Mouse (Mus musculus): ENCODE data around the gene Urgcp. TPM values are rescaled to one million over a fixed set of nuclear protein-coding genes. Genes with fewer than 3 reads are reported as not detected.
A peak's percentile ranks its signal among the peaks of the same experiment; 100 is the strongest.

The Urgcp gene
- polyA plus RNA-seq, 1 experiment from 2014 or later, result 18.2 TPM

GRCm38 (mm10) chr11:5715630-5716105 lies 46.5 kb downstream of the Urgcp start, which contains the start of gene Mrps24:
Gene Mrps24 (minus strand): TSS chr11:5715680.
- H3K4me1 ChIP-seq (replicated peaks; ENCODE audit: control insufficient read depth, insufficient read depth, low read length), result no peaks in the 10 kb centered on the region
- 82% methylated on average over 14 of the region's 14 CpGs for WGBS
- peaks cover 54% of the 10 kb centered on the region for H3K36me3 ChIP-seq (ENCODE audit: control insufficient read depth, insufficient read depth, low read length)
- no peak for DNase-seq (ENCODE audit: low spot score)
- no peaks in the 10 kb centered on the region for H3K27me3 ChIP-seq (replicated peaks; ENCODE audit: control insufficient read depth, insufficient read depth, low read length)
- H3K4me2 ChIP-seq (ENCODE audit: low read length), result no peak within 1 kb of the TSS
- no peak for ATAC-seq (replicated peaks; ENCODE audit: low FRiP score, low TSS enrichment, low read depth)
- no peak within 1 kb of the TSS for H3K27ac ChIP-seq (ENCODE audit: low read depth)
- H3K9me3 ChIP-seq (ENCODE audit: control insufficient read depth, low read length), result no peaks in the 10 kb centered on the region
- H3K4me3 ChIP-seq (ENCODE audit: low read depth, low read length), result no peak within 1 kb of the TSS
- H3K9ac ChIP-seq (ENCODE audit: low read length), result no peak within 1 kb of the TSS

DNA sequence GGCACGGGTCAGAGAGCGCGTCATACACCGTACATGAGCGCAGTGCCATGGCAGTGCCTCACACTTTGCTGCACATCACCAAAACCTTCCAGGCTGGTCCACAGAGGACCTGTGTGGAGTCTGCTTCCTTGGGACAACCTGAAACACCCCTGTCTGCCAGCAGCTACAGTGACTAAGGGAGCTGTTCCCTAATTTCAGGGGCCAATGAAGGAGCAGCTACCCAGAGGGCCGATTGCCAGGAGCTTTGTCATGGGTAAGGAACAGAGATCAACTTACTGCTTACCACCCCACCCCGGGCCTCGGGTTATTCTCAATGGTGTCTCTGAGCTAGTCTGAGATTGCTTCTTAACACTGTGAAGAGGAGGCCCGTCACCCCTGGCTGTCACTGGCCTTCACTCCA lies 47.0 kb downstream of the Urgcp start:
- no peak overlapping the region for H3K9ac ChIP-seq (ENCODE audit: low read length)
- ATAC-seq (replicated peaks; ENCODE audit: low FRiP score, low TSS enrichment, low read depth) (no peak), DNase-seq (ENCODE audit: low spot score) (no peak)
- no peak overlapping the region for H3K27ac ChIP-seq (ENCODE audit: low read depth)
- H3K4me2 ChIP-seq (ENCODE audit: low read length), result no peak overlapping the region
- H3K9me3 ChIP-seq (ENCODE audit: control insufficient read depth, low read length), result no peaks in the 10 kb centered on the region
- H3K36me3 ChIP-seq (ENCODE audit: control insufficient read depth, insufficient read depth, low read length), result peaks cover 51% of the 10 kb centered on the region
- H3K27me3 ChIP-seq (replicated peaks; ENCODE audit: control insufficient read depth, insufficient read depth, low read length), result no peaks in the 10 kb centered on the region
- no peaks in the 10 kb centered on the region for H3K4me1 ChIP-seq (replicated peaks; ENCODE audit: control insufficient read depth, insufficient read depth, low read length)
- no peak overlapping the region for H3K4me3 ChIP-seq (ENCODE audit: low read depth, low read length)
- 90% methylated on average over 9 of the region's 9 CpGs for WGBS

DNA sequence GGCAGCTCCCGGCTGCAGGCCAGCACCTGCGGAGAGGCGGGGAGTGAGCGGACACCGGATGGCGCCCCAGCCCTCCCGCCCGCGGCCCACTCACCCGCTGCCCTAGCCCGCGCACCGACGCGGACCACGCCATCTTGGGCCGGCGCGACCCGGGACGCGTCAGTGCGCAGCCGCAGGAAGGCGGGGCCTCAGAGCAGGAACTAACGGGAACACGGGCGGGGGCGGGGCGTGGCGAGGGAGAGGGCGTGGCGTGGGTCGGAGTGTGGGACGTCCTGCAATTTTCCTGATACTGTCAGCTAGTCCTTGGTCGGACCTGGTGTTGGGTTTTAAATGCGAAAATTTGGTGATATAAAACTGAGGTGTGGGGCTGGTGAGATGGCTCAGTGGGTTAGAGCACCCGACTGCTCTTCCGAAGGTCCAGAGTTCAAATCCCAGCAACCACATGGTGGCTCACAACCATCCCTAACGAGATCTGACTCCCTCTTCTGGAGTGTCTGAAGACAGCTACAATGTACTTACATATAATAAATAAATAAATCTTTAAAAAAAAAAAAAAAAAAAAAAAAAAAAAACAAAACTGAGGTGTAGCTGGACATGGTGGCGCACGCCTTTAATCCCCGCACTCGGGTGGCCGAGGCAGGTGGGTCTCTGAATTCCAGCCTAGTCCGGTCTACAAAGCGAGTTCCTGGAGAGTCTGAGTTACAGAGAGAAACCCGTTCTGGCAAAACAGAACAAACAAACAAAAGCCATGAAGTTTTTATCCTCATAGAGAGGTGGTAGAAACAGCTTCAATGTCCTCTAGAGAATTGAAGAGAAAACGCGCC lies 54.4 kb downstream of the Urgcp start:
- WGBS, result 20% methylated on average over 46 of the region's 50 CpGs
- Histone ChIP-seq H3K27ac (ENCODE audit: low read depth) (peak overlapping the region; percentile 43; the same call in 1 of the 2 replicates), H3K9me3 (ENCODE audit: control insufficient read depth, low read length) (no peaks in the 10 kb centered on the region), H3K36me3 (ENCODE audit: control insufficient read depth, insufficient read depth, low read length) (peaks cover 20% of the 10 kb centered on the region; the same call in 1 of the 2 replicates), H3K4me1 (replicated peaks; ENCODE audit: control insufficient read depth, insufficient read depth, low read length) (peaks cover 13% of the 10 kb centered on the region; the same call in 1 of the 2 replicates), H3K27me3 (replicated peaks; ENCODE audit: control insufficient read depth, insufficient read depth, low read length) (no peaks in the 10 kb centered on the region), H3K4me2 (ENCODE audit: low read length) (peak overlapping the region; percentile 95), H3K4me3 (ENCODE audit: low read depth, low read length) (peak overlapping the region; percentile 69), H3K9ac (ENCODE audit: low read length) (peak overlapping the region; percentile 90)
- peak; percentile 96 for ATAC-seq (replicated peaks; ENCODE audit: low FRiP score, low TSS enrichment, low read depth)
- peak; percentile 94 for DNase-seq (ENCODE audit: low spot score)

- Histone ChIP-seq H3K4me2 (ENCODE audit: low read length) (peak overlapping the region; percentile 95), H3K4me1 (replicated peaks; ENCODE audit: control insufficient read depth, insufficient read depth, low read length) (peaks cover 13% of the 10 kb centered on the region; the same call in 1 of the 2 replicates), H3K4me3 (ENCODE audit: low read depth, low read length) (peak overlapping the region; percentile 69), H3K9me3 (ENCODE audit: control insufficient read depth, low read length) (no peaks in the 10 kb centered on the region), H3K9ac (ENCODE audit: low read length) (peak overlapping the region; percentile 90), H3K36me3 (ENCODE audit: control insufficient read depth, insufficient read depth, low read length) (peaks cover 18% of the 10 kb centered on the region; the same call in 1 of the 2 replicates), H3K27ac (ENCODE audit: low read depth) (peak overlapping the region; percentile 43; the same call in 1 of the 2 replicates), H3K27me3 (replicated peaks; ENCODE audit: control insufficient read depth, insufficient read depth, low read length) (no peaks in the 10 kb centered on the region)
- WGBS, result 1% methylated on average over 43 of the region's 43 CpGs
- peak; percentile 81 for ATAC-seq (replicated peaks; ENCODE audit: low FRiP score, low TSS enrichment, low read depth)
- peak; percentile 79 for DNase-seq (ENCODE audit: low spot score)
Measured at GRCm38 (mm10) chr11:5706874-5707529, 55.2 kb downstream of the Urgcp start.

- ATAC-seq (replicated peaks; ENCODE audit: low FRiP score, low TSS enrichment, low read depth) (no peak), DNase-seq (ENCODE audit: low spot score) (no peak)
- H3K36me3 ChIP-seq (ENCODE audit: control insufficient read depth, insufficient read depth, low read length), result peaks cover 18% of the 10 kb centered on the region; the same call in 1 of the 2 replicates
- H3K4me3 ChIP-seq (ENCODE audit: low read depth, low read length), result no peak overlapping the region
- H3K4me1 ChIP-seq (replicated peaks; ENCODE audit: control insufficient read depth, insufficient read depth, low read length), result peaks cover 13% of the 10 kb centered on the region; the same call in 1 of the 2 replicates
- no peak overlapping the region for H3K9ac ChIP-seq (ENCODE audit: low read length)
- 89% methylated on average over 9 of the region's 9 CpGs for WGBS
- H3K27ac ChIP-seq (ENCODE audit: low read depth), result no peak overlapping the region
- peak overlapping the region; percentile 95 for H3K4me2 ChIP-seq (ENCODE audit: low read length)
- H3K27me3 ChIP-seq (replicated peaks; ENCODE audit: control insufficient read depth, insufficient read depth, low read length), result no peaks in the 10 kb centered on the region
- H3K9me3 ChIP-seq (ENCODE audit: control insufficient read depth, low read length), result no peaks in the 10 kb centered on the region
Measured at GRCm38 (mm10) chr11:5705972-5706371, 56.2 kb downstream of the Urgcp start.

DNA sequence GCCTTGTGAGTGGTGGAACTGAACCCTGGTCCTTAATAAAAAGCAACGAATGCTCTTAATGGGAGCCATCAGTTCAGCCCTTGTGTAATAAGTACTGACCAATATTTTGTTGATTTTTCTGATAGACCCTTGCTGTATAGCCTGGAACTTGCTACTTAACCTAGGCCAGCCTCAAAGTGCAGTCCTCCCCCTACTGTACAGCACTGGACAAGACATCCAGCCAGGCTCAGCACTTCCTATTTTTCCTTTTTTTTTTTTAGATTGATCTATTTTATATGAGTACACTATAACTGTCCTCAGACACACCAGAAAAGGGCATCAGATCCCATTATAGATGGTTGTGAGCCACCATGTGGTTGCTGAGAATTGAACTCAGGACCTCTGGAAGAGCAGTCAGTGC lies 58.8 kb downstream of the Urgcp start:
- no peak for ATAC-seq (replicated peaks; ENCODE audit: low FRiP score, low TSS enrichment, low read depth)
- H3K4me2 ChIP-seq (ENCODE audit: low read length), result no peak overlapping the region
- WGBS, result 94% methylated on average over 1 of the region's 1 CpGs

DNA sequence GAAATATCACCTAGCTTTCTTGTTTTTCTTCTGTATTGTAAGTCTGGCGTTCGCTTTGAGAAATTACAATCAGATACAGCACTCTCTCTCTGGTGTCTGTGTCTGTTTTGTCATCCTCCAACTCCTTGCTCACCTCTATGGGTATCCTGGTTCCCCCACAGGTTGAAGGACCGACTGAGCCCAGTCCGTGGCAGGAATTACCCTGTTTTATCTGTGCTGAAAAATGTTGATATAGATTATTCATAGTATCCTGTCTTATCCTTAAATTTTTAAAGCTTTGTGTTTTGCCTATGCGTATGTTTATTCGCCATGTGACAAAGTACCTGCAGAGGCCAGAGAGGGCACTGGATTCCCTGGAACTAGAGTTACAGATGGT lies 59.2 kb downstream of the Urgcp start:
- no peak for ATAC-seq (replicated peaks; ENCODE audit: low FRiP score, low TSS enrichment, low read depth)
- 94% methylated on average over 6 of the region's 6 CpGs for WGBS
- no peaks in the 10 kb centered on the region for H3K27me3 ChIP-seq (replicated peaks; ENCODE audit: control insufficient read depth, insufficient read depth, low read length)

More for the DNA sequence above, 58.8 kb downstream of the Urgcp start:
- Histone ChIP-seq H3K4me3 (ENCODE audit: low read depth, low read length) (no peak overlapping the region), H3K27me3 (replicated peaks; ENCODE audit: control insufficient read depth, insufficient read depth, low read length) (no peaks in the 10 kb centered on the region), H3K36me3 (ENCODE audit: control insufficient read depth, insufficient read depth, low read length) (peaks cover 18% of the 10 kb centered on the region; the same call in 1 of the 2 replicates), H3K27ac (ENCODE audit: low read depth) (no peak overlapping the region), H3K9me3 (ENCODE audit: control insufficient read depth, low read length) (no peaks in the 10 kb centered on the region), H3K4me1 (replicated peaks; ENCODE audit: control insufficient read depth, insufficient read depth, low read length) (peaks cover 13% of the 10 kb centered on the region; the same call in 1 of the 2 replicates), H3K9ac (ENCODE audit: low read length) (no peak overlapping the region)
- no peak for DNase-seq (ENCODE audit: low spot score)

GRCm38 (mm10) chr11:5702271-5702956 lies 59.8 kb downstream of the Urgcp start:
- no peak overlapping the region for H3K27ac ChIP-seq (ENCODE audit: low read depth)
- H3K4me1 ChIP-seq (replicated peaks; ENCODE audit: control insufficient read depth, insufficient read depth, low read length), result peaks cover 13% of the 10 kb centered on the region; the same call in 1 of the 2 replicates
- peaks cover 18% of the 10 kb centered on the region; the same call in 1 of the 2 replicates for H3K36me3 ChIP-seq (ENCODE audit: control insufficient read depth, insufficient read depth, low read length)
- DNase-seq (ENCODE audit: low spot score) (no peak), ATAC-seq (replicated peaks; ENCODE audit: low FRiP score, low TSS enrichment, low read depth) (no peak)
- no peak overlapping the region for H3K9ac ChIP-seq (ENCODE audit: low read length)
- 73% methylated on average over 5 of the region's 5 CpGs for WGBS
- H3K27me3 ChIP-seq (replicated peaks; ENCODE audit: control insufficient read depth, insufficient read depth, low read length), result no peaks in the 10 kb centered on the region
- no peak overlapping the region for H3K4me2 ChIP-seq (ENCODE audit: low read length)
- H3K9me3 ChIP-seq (ENCODE audit: control insufficient read depth, low read length), result no peaks in the 10 kb centered on the region
- no peak overlapping the region for H3K4me3 ChIP-seq (ENCODE audit: low read depth, low read length)

More for the DNA sequence above, 59.2 kb downstream of the Urgcp start:
- H3K36me3 ChIP-seq (ENCODE audit: control insufficient read depth, insufficient read depth, low read length), result peaks cover 18% of the 10 kb centered on the region; the same call in 1 of the 2 replicates
- peaks cover 13% of the 10 kb centered on the region; the same call in 1 of the 2 replicates for H3K4me1 ChIP-seq (replicated peaks; ENCODE audit: control insufficient read depth, insufficient read depth, low read length)
- H3K9ac ChIP-seq (ENCODE audit: low read length), result no peak overlapping the region
- H3K27ac ChIP-seq (ENCODE audit: low read depth), result no peak overlapping the region
- DNase-seq (ENCODE audit: low spot score), result no peak
- H3K4me2 ChIP-seq (ENCODE audit: low read length), result no peak overlapping the region
- H3K4me3 ChIP-seq (ENCODE audit: low read depth, low read length), result no peak overlapping the region
- H3K9me3 ChIP-seq (ENCODE audit: control insufficient read depth, low read length), result no peaks in the 10 kb centered on the region

Data from intestine, embryonic 14.5 days (tissue).